Mouse (Mus musculus): ENCODE measurements at regions not wholly inside any gene's neighbourhood (a gene's known extent, or its start where the extent isn't known, plus 50 kb on each side); places are given as distances from the start of the nearest gene placed in this dataset.

DNA sequence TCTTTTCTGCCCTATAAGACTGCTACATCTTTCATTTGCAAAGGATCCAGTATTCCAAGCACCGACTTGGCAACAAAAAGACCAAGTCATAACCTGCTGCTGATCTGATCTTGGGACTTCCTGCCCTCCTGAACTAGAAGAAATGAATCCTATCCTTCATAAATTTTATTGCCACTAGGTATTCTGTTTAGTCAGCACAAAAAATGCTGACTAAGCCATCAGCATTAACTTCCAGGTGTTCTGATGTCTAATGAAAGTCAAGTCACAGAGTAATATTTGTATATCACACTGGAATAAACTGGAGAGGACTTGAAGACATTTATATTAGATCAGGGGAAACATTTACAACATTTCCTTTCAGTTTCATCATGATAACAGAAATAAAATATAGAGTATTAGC, 371.2 kb upstream of the Hnrnpa3 start:
- TF ChIP-seq CTCF (IDR thresholded peaks at IDR 0.05; ENCODE audit: control insufficient read depth, insufficient read depth, insufficient read length) (no peak), MAX (IDR thresholded peaks at IDR 0.05) (no peak), FOSL1 (IDR thresholded peaks at IDR 0.05; ENCODE audit: insufficient read depth, low read length, poor library complexity, severe bottlenecking) (no peak), CEBPB (IDR thresholded peaks at IDR 0.05; ENCODE audit: low read depth) (no peak)

All from C2C12 (cell line).